Mouse (Mus musculus): ENCODE measurements around the gene Ces1f. TPM values are rescaled to one million over a fixed set of nuclear protein-coding genes. Genes with fewer than 3 reads are reported as not detected.

The Ces1f gene
- not detected in 2 replicates for polyA plus RNA-seq (2015; fragmentation: Nextera tagmentation; extraction: Ambion mirVana)

GRCm38 (mm10) chr8:93279556-93279955 lies at the start of gene Ces1f:
Ces1f (minus strand) TSS chr8:93279747.
- no peaks in the 10 kb centered on the region for H3K27me3 ChIP-seq
- H3K9me3 ChIP-seq = no peaks in the 10 kb centered on the region
- H3K27ac ChIP-seq (replicated peaks) = no peak within 1 kb of the TSS
- WGBS = 91% methylated on average over 1 of the region's 1 CpGs
- no peak within 1 kb of the TSS for H3K4me3 ChIP-seq
- no peak for ATAC-seq (ENCODE audit: low FRiP score, low read depth)
- no peak within 1 kb of the TSS for H3K9ac ChIP-seq
- no peaks in the 10 kb centered on the region for H3K4me1 ChIP-seq (replicated peaks)
- no peaks in the 10 kb centered on the region for H3K36me3 ChIP-seq
- H3K4me2 ChIP-seq = no peak within 1 kb of the TSS

DNA sequence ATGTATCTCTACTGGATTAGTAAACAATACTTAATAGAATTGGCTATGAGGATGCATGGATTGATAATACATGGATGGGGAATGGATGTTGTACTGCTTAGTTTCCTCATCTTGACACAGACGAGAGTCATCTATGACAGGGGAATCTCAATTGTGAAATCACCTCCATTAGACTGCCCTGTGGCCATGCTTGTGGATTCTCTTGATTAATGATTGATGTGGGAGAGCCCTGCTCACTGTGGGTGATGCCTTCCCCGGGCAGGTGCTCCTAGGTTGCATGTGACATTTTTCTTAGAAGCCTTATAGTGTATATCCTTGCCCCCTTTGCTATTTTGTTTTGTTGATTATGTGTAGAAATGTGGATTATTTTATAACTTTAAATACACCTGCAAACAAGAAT lies 45.6 kb upstream of the Ces1f start:
- no peaks in the 10 kb centered on the region for H3K4me1 ChIP-seq (replicated peaks)
- no peak overlapping the region for H3K27ac ChIP-seq (replicated peaks)
- H3K4me2 ChIP-seq = no peak overlapping the region
- H3K9ac ChIP-seq = no peak overlapping the region
- H3K27me3 ChIP-seq = no peaks in the 10 kb centered on the region
- H3K9me3 ChIP-seq = no peaks in the 10 kb centered on the region
- no peaks in the 10 kb centered on the region for H3K36me3 ChIP-seq
- no peak for ATAC-seq (ENCODE audit: low FRiP score, low read depth)
- WGBS = 81% methylated on average over 2 of the region's 2 CpGs
- H3K4me3 ChIP-seq = no peak overlapping the region

- H3K27ac ChIP-seq (replicated peaks) = no peak overlapping the region
- 94% methylated on average over 2 of the region's 2 CpGs for WGBS
- H3K9ac ChIP-seq = no peak overlapping the region
- no peak overlapping the region for H3K4me3 ChIP-seq
- no peaks in the 10 kb centered on the region for H3K36me3 ChIP-seq
- no peak overlapping the region for H3K4me2 ChIP-seq
- ATAC-seq (ENCODE audit: low FRiP score, low read depth) = no peak
- H3K9me3 ChIP-seq = no peaks in the 10 kb centered on the region
- no peaks in the 10 kb centered on the region for H3K4me1 ChIP-seq (replicated peaks)
- H3K27me3 ChIP-seq = no peaks in the 10 kb centered on the region
Measured at GRCm38 (mm10) chr8:93317031-93317430, 37.5 kb upstream of the Ces1f start.

GRCm38 (mm10) chr8:93315557-93315956 lies 36.0 kb upstream of the Ces1f start:
- Histone ChIP-seq H3K4me3 (no peak overlapping the region), H3K27me3 (no peaks in the 10 kb centered on the region), H3K27ac (replicated peaks) (no peak overlapping the region), H3K9ac (no peak overlapping the region), H3K4me1 (replicated peaks) (no peaks in the 10 kb centered on the region), H3K9me3 (no peaks in the 10 kb centered on the region), H3K4me2 (no peak overlapping the region), H3K36me3 (no peaks in the 10 kb centered on the region)
- 90% methylated on average over 2 of the region's 2 CpGs for WGBS
- no peak for ATAC-seq (ENCODE audit: low FRiP score, low read depth)

DNA sequence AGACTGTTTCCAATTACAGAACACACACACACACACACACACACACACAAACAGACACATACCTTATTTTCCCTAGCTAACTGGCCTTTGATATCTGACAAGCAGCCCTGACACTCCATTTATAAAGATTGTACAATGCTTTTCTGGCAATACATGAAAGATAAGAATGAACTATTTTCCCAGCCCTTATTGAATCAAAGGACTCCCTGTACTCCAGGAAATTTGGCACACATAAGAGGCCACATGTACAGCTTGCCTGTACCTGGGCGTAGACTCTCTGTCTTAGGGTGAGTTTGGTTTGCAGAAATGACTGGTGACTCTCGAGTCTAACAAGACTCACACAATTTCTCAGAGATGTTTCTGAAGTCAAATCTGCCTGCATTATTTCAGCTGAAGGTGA lies 4.3 kb upstream of the Ces1f start:
- H3K27ac ChIP-seq (replicated peaks) = no peak overlapping the region
- H3K9me3 ChIP-seq = no peaks in the 10 kb centered on the region
- no peaks in the 10 kb centered on the region for H3K27me3 ChIP-seq
- H3K4me3 ChIP-seq = no peak overlapping the region
- ATAC-seq (ENCODE audit: low FRiP score, low read depth) = no peak
- 89% methylated on average over 2 of the region's 2 CpGs for WGBS
- H3K4me1 ChIP-seq (replicated peaks) = no peaks in the 10 kb centered on the region
- H3K9ac ChIP-seq = no peak overlapping the region
- H3K4me2 ChIP-seq = no peak overlapping the region
- H3K36me3 ChIP-seq = no peaks in the 10 kb centered on the region

DNA sequence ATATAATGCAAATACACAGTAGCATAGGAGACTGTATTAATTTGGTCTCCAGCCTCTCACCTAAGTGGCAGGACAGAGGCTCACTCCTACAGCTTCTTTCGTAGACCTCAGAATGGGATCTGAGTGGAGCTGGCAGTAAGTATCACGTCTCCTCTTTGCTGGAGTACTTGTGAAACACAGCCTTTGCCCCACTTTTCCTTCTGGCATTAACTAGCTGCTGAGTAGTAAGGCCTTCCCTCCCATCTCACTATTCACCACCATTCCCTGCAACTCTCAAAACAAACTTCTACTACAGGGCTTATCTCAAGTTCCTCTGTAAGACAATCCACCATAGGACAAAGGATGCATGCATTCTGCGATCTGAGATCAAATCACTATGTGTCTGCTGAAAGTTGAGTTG lies 2.8 kb upstream of the Ces1f start:
- Histone ChIP-seq H3K27ac (replicated peaks) (no peak overlapping the region), H3K36me3 (no peaks in the 10 kb centered on the region), H3K4me2 (no peak overlapping the region), H3K4me3 (no peak overlapping the region), H3K9ac (no peak overlapping the region), H3K27me3 (no peaks in the 10 kb centered on the region), H3K9me3 (no peaks in the 10 kb centered on the region), H3K4me1 (replicated peaks) (no peaks in the 10 kb centered on the region)
- WGBS = 87% methylated on average over 3 of the region's 3 CpGs
- ATAC-seq (ENCODE audit: low FRiP score, low read depth) = no peak

DNA sequence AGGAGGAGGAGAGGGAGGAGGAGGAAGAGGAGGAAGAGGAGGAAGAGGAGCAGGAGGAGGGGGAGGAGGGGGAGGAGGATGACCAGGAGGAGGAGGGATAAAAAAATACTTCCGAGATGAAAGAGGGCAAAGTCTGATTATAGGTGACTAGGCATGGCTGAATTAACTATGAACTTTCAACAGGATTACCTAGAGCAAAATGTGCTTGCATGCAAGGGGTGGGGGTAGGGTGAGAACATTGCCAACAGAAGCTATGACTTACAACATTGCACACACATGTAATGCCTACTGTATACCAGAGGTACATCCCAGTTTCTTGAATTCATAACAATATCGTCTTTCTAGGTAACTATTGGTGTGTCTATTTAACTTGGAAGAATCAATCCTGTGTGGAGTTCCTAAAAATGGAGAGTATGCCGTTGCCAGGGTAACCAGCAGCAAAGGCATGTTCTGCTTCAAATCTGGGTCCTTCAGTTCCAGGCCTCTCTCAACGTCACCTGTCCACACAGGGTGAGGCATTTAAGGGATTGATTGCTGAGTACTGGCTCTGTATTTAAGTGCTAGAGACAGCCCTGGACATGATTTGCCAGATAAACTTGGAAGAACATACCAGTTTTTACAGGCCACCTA lies 1.3 kb downstream of the Ces1f start:
- no peak overlapping the region for H3K9ac ChIP-seq
- no peak for ATAC-seq (ENCODE audit: low FRiP score, low read depth)
- 79% methylated on average over 4 of the region's 4 CpGs for WGBS

DNA sequence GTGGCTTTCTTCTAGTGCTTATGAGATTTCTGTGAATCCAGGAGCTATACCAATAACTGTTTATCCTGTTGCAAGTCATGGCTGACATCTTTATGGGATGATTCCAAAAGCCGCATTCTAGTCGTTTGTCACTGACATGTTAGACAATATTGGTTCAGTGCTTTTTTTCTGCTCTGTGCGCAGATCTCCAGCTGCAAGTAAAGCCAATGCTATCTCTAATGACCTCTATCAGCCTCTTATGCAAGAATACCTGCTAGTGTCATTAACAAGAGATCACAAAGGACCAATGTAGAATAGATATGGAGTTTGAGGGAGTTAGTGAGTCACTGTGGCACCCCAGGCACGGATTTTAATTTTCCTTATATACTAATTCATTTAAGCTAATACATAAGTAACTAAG lies 4.9 kb downstream of the Ces1f start:
- ATAC-seq (ENCODE audit: low FRiP score, low read depth) = no peak

More for the DNA sequence above, 1.3 kb downstream of the Ces1f start:
- no peaks in the 10 kb centered on the region for H3K9me3 ChIP-seq
- H3K4me3 ChIP-seq = no peak overlapping the region
- H3K27ac ChIP-seq (replicated peaks) = no peak overlapping the region
- no peaks in the 10 kb centered on the region for H3K4me1 ChIP-seq (replicated peaks)
- H3K4me2 ChIP-seq = no peak overlapping the region
- no peaks in the 10 kb centered on the region for H3K36me3 ChIP-seq
- H3K27me3 ChIP-seq = no peaks in the 10 kb centered on the region

GRCm38 (mm10) chr8:93273321-93273720 lies 6.2 kb downstream of the Ces1f start:
- WGBS = 87% methylated on average over 3 of the region's 3 CpGs
- no peak overlapping the region for H3K9ac ChIP-seq
- H3K4me3 ChIP-seq = no peak overlapping the region
- ATAC-seq (ENCODE audit: low FRiP score, low read depth) = no peak
- H3K27ac ChIP-seq (replicated peaks) = no peak overlapping the region
- H3K27me3 ChIP-seq = no peaks in the 10 kb centered on the region
- H3K9me3 ChIP-seq = no peaks in the 10 kb centered on the region
- no peaks in the 10 kb centered on the region for H3K4me1 ChIP-seq (replicated peaks)
- no peaks in the 10 kb centered on the region for H3K36me3 ChIP-seq
- no peak overlapping the region for H3K4me2 ChIP-seq

More for the DNA sequence above, 4.9 kb downstream of the Ces1f start:
- Histone ChIP-seq H3K36me3 (no peaks in the 10 kb centered on the region), H3K4me2 (no peak overlapping the region), H3K4me1 (replicated peaks) (no peaks in the 10 kb centered on the region), H3K9ac (no peak overlapping the region), H3K9me3 (no peaks in the 10 kb centered on the region), H3K27me3 (no peaks in the 10 kb centered on the region), H3K27ac (replicated peaks) (no peak overlapping the region), H3K4me3 (no peak overlapping the region)
- 78% methylated on average over 4 of the region's 4 CpGs for WGBS

GRCm38 (mm10) chr8:93272686-93273085 lies 6.9 kb downstream of the Ces1f start:
- H3K9ac ChIP-seq = no peak overlapping the region
- no peak for ATAC-seq (ENCODE audit: low FRiP score, low read depth)
- no peak overlapping the region for H3K27ac ChIP-seq (replicated peaks)
- WGBS = 72% methylated on average over 4 of the region's 4 CpGs
- H3K4me3 ChIP-seq = no peak overlapping the region
- no peak overlapping the region for H3K4me2 ChIP-seq
- no peaks in the 10 kb centered on the region for H3K4me1 ChIP-seq (replicated peaks)
- no peaks in the 10 kb centered on the region for H3K36me3 ChIP-seq
- H3K27me3 ChIP-seq = no peaks in the 10 kb centered on the region
- no peaks in the 10 kb centered on the region for H3K9me3 ChIP-seq

- ATAC-seq (ENCODE audit: low FRiP score, low read depth) = no peak
- no peak overlapping the region for H3K4me3 ChIP-seq
- H3K27me3 ChIP-seq = no peaks in the 10 kb centered on the region
- H3K9me3 ChIP-seq = no peaks in the 10 kb centered on the region
- H3K9ac ChIP-seq = no peak overlapping the region
- H3K27ac ChIP-seq (replicated peaks) = no peak overlapping the region
- no peaks in the 10 kb centered on the region for H3K4me1 ChIP-seq (replicated peaks)
- no peaks in the 10 kb centered on the region for H3K36me3 ChIP-seq
- 74% methylated on average over 2 of the region's 2 CpGs for WGBS
- no peak overlapping the region for H3K4me2 ChIP-seq
Measured at GRCm38 (mm10) chr8:93261436-93261835, 18.1 kb downstream of the Ces1f start.

GRCm38 (mm10) chr8:93252400-93252925 lies 27.1 kb downstream of the Ces1f start:
- ATAC-seq (ENCODE audit: low FRiP score, low read depth) = no peak
- Histone ChIP-seq H3K36me3 (no peaks in the 10 kb centered on the region), H3K9me3 (no peaks in the 10 kb centered on the region), H3K4me3 (no peak overlapping the region), H3K9ac (no peak overlapping the region), H3K4me2 (no peak overlapping the region), H3K4me1 (replicated peaks) (no peaks in the 10 kb centered on the region), H3K27me3 (no peaks in the 10 kb centered on the region), H3K27ac (replicated peaks) (no peak overlapping the region)
- WGBS = 98% methylated on average over 1 of the region's 1 CpGs

GRCm38 (mm10) chr8:93246057-93246456 lies 33.5 kb downstream of the Ces1f start:
- 92% methylated on average over 2 of the region's 2 CpGs for WGBS
- no peak overlapping the region for H3K4me3 ChIP-seq
- no peaks in the 10 kb centered on the region for H3K4me1 ChIP-seq (replicated peaks)
- H3K4me2 ChIP-seq = no peak overlapping the region
- no peaks in the 10 kb centered on the region for H3K36me3 ChIP-seq
- no peaks in the 10 kb centered on the region for H3K27me3 ChIP-seq
- H3K9ac ChIP-seq = no peak overlapping the region
- no peak for ATAC-seq (ENCODE audit: low FRiP score, low read depth)
- no peaks in the 10 kb centered on the region for H3K9me3 ChIP-seq
- no peak overlapping the region for H3K27ac ChIP-seq (replicated peaks)
